Mouse (Mus musculus) lung, embryonic 14.5 days (tissue): ENCODE data around the gene Rnf166. TPM values are rescaled to one million over a fixed set of nuclear protein-coding genes. Genes with fewer than 3 reads are reported as not detected.

Experiments
- ATAC-seq: fragments of 200-750 bp; cut with Nextera tagmentation; 2 replicates; pipeline ENCODE4 v1.8.0; 2017; ENCODE audit warnings: mild to moderate bottlenecking, moderate TSS enrichment, moderate library complexity; ENCODE audit not compliant: insufficient read depth
- DNase-seq: peaks from one replicate; pipeline ENCODE4 v3.0.0-alpha.2; 2015
- H3K27ac ChIP-seq: fragments of 300-500 bp; sonication (generic); 2 replicates; pipeline ENCODE4 v1.5.1; 2014; ENCODE audit warnings: low read depth, mild to moderate bottlenecking, moderate library complexity
- H3K27me3 ChIP-seq: fragments of 300-500 bp; sonication (generic); 2 replicates; pipeline ENCODE4 v1.6.1; 2014; ENCODE audit warnings: low read length, control low read depth; ENCODE audit not compliant: insufficient read depth
- H3K36me3 ChIP-seq: fragments of 300-500 bp; sonication (generic); 2 replicates; pipeline ENCODE4 v1.6.1; 2014; ENCODE audit warnings: control low read depth; ENCODE audit not compliant: insufficient read depth
- H3K4me1 ChIP-seq: fragments of 300-500 bp; sonication (generic); 2 replicates; pipeline ENCODE4 v1.6.1; 2014; ENCODE audit warnings: antibody characterized with exemption, control low read depth; ENCODE audit not compliant: insufficient read depth
- H3K4me2 ChIP-seq: fragments of 300-500 bp; sonication (generic); 2 replicates; pipeline ENCODE4 v1.6.1; 2014; ENCODE audit warnings: mild to moderate bottlenecking
- H3K4me3 ChIP-seq: fragments of 300-500 bp; sonication (generic); 2 replicates; pipeline ENCODE4 v1.5.1; 2014; ENCODE audit warnings: low read depth, low read length
- H3K9ac ChIP-seq: fragments of 300-500 bp; sonication (generic); 2 replicates; pipeline ENCODE4 v1.6.1; 2014
- H3K9me3 ChIP-seq: fragments of 300-500 bp; sonication (generic); 2 replicates; pipeline ENCODE4 v1.6.1; 2016; ENCODE audit warnings: low read depth, low read length, control low read depth
- CTCF ChIP-seq: IDR thresholded peaks from 2 replicates; pipeline ENCODE4 v1.5.1; 2016; ENCODE audit warnings: antibody characterized with exemption, low read depth
- WGBS: fragments of 180-500 bp; shearing (Covaris S2); extraction: QIAGEN DNeasy Blood & Tissue Kit; methylation state at CpG from one replicate; pipeline ENCODE4 v1.1.7; 2014; 5-methylcytosine and 5-hydroxymethylcytosine counted together
- polyA plus RNA-seq: library from polyadenylated mRNA; unstranded; fragments of >200 nt; fragmentation: Nextera tagmentation; extraction: Ambion mirVana; gene quantifications from 2 replicates; pipeline ENCODE4 v1.2.1, GENCODE M21; 2014

The Rnf166 gene
- polyA plus RNA-seq, 1 experiment from 2014 or later = 37.2 TPM

DNA sequence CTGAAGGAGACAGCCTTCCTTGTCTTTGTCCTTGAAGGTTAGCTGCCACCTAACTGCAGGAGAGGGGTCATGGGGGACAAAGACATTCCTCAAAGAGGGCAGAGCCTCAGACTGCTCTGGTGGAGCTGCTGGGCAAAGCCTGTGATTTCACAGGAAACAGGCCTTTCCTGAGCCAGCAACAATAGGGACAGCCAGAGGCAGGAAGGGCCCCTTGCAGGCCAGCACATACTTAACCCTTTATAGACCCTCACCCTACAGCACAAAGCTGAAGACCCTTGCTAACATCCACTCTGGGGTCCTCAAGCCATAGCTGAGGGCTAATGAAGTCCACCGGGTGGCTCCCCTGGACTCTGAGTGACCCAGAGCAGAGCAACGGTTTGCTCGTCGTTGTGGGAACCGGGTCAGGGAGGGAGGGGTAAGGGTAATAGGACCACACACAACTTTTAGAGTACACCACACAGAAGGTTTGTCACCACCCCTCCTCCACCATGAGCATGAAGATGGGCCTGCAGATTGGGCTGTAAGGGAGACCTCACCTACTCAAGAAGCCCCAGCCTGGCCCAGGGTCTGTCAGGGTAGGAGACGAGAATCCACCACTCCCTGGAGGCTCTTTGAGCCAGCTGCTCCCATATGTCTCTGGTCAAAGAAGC, 41.8 kb upstream of the Rnf166 start:
- WGBS = 11% methylated on average over 6 of the region's 6 CpGs
- peak overlapping the region; percentile 29 for H3K9ac ChIP-seq
- ATAC-seq = peak; percentile 79

DNA sequence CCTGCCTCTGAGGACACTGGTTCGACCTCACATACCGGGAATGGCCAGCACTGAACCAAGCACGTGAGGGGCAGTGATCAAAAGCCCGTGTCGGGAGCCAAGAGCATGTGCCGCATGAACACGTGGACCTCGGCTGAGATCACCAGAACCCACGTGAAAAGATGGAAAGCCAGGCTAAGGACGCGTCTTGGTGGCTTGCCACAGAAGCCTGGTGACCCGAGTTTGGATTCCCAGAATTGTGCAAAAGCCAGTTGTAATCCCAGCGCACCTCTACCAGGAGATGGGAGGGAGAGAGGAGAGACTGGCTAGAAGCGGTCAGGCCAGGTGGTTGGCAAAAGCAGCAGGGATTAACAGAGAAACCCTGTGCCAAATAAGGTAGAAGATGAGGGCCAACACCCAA, 39.8 kb upstream of the Rnf166 start:
- no peak for TF ChIP-seq CTCF
- Histone ChIP-seq H3K27ac (no peak overlapping the region), H3K4me3 (no peak overlapping the region), H3K9ac (no peak overlapping the region), H3K4me1 (peaks cover 21% of the 10 kb centered on the region), H3K9me3 (no peaks in the 10 kb centered on the region), H3K36me3 (peaks cover 12% of the 10 kb centered on the region; the same call in 1 of the 2 replicates), H3K4me2 (no peak overlapping the region), H3K27me3 (no peaks in the 10 kb centered on the region)
- 81% methylated on average over 14 of the region's 14 CpGs for WGBS
- no peak for ATAC-seq
- no peak for DNase-seq

More for the DNA sequence above, 41.8 kb upstream of the Rnf166 start:
- Histone ChIP-seq H3K4me3 (no peak overlapping the region), H3K36me3 (peaks cover 7% of the 10 kb centered on the region; the same call in 1 of the 2 replicates), H3K9me3 (no peaks in the 10 kb centered on the region), H3K4me2 (peak overlapping the region; percentile 35; the same call in 1 of the 2 replicates), H3K4me1 (peaks cover 21% of the 10 kb centered on the region), H3K27ac (peak overlapping the region; percentile 90), H3K27me3 (no peaks in the 10 kb centered on the region)
- TF ChIP-seq CTCF = no peak; the same call in 1 of the 2 replicates
- peak; percentile 75 for DNase-seq

DNA sequence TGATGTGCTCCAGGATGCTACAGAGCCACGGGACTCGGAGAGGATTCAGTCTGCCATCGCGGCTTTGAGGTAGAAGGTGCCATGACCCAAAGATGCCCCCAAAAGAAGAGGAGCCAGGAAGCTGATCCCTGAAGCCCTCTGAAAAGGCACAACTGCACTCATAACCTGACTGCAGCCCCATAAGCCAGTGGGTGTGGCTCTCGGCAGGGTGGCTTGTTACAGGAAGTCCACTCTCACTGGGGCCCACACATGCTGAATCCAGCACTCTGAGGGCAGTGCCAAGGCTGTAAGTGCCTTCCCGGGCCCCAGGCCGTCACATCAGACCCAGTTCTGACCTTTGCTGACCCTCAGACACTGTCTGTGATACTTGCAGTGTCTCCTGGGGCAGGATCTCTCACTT, 36.5 kb upstream of the Rnf166 start:
- Histone ChIP-seq H3K4me1 (peaks cover 8% of the 10 kb centered on the region; the same call in 1 of the 2 replicates), H3K36me3 (peaks cover 20% of the 10 kb centered on the region), H3K9ac (no peak overlapping the region), H3K27ac (peak overlapping the region; percentile 83), H3K9me3 (no peaks in the 10 kb centered on the region), H3K4me3 (no peak overlapping the region), H3K4me2 (no peak overlapping the region), H3K27me3 (no peaks in the 10 kb centered on the region)
- no peak for DNase-seq
- no peak for TF ChIP-seq CTCF
- WGBS = 68% methylated on average over 7 of the region's 7 CpGs
- no peak for ATAC-seq

DNA sequence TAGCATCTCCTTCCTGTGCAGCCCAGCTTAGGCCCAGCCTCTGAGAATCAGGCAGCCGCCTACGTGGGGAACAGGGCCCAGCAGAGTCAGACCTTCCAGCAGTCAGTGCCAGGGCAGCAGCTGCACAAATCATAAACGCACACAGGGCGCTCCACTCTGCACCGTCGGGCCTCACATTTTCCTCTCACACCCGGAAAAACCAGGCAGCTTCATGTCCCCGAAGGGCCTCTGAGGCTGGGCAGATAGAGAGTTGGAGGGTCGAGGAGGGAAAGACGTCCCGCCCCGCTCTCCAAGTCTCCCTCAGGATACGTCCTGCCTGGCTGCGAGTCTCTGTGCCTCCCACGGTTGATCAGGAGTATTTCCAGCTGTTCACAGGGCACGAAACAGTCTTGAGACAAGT, 35.7 kb upstream of the Rnf166 start:
- Histone ChIP-seq H3K4me1 (0 out of 2 replicates have a peak, but pooled peaks cover 4% of the 10 kb centered on the region), H3K27ac (peak overlapping the region; percentile 83), H3K36me3 (peaks cover 24% of the 10 kb centered on the region), H3K4me2 (no peak overlapping the region), H3K4me3 (no peak overlapping the region), H3K27me3 (no peaks in the 10 kb centered on the region), H3K9me3 (no peaks in the 10 kb centered on the region), H3K9ac (no peak overlapping the region)
- TF ChIP-seq CTCF = no peak
- DNase-seq = peak; percentile 76
- WGBS = 29% methylated on average over 16 of the region's 16 CpGs
- peak; percentile 84 for ATAC-seq

DNA sequence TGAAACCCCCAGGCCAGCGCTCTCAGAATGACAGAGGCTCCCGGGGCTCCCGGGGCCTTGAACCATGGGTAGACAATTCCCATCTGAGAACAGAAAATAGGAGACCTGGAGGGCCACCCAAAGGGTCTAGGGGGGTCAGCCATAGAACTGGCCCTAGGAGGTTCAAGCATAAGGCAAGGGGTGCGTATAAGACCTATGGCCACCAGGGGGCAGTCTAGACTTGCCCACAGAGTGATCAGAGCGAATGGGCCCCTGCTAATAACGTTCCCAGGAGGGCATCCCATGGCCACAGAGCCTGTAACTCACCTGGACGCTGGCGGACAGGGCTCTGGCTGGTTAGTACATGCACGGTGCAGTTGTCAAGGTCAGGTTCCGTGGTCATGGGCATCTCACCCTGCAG, 25.0 kb upstream of the Rnf166 start:
- peaks cover 74% of the 10 kb centered on the region for H3K36me3 ChIP-seq
- no peaks in the 10 kb centered on the region for H3K9me3 ChIP-seq
- ATAC-seq (peak; percentile 70), DNase-seq (peak; percentile 96)
- H3K4me2 ChIP-seq = no peak overlapping the region
- no peak overlapping the region for H3K9ac ChIP-seq
- no peaks in the 10 kb centered on the region for H3K27me3 ChIP-seq
- H3K4me3 ChIP-seq = no peak overlapping the region
- H3K4me1 ChIP-seq = no peaks in the 10 kb centered on the region
- whole genome bisulfite sequencing = 36% methylated on average over 10 of the region's 10 CpGs
- TF ChIP-seq CTCF = peak; percentile 97
- H3K27ac ChIP-seq = no peak overlapping the region

DNA sequence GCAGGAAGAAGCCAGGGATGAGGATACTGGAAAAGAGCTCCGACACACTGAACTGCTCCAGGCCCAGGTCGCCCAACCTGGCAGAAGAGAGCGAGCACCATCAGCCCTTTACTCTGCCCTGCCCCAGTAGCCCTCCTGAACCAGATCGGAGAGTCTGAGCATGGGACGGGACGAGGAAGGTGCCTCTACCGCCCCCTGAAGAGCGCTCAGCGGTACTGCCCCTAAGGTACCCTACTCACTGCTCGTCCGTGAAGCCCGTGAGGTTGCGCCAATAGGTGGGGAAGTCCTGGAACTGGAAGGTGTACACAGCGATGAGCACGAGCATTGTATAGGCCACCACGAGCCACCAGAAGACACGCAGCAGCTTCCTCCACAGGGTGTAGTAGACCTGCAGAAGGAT, 22.0 kb upstream of the Rnf166 start:
- Histone ChIP-seq H3K4me3 (no peak overlapping the region), H3K4me1 (no peaks in the 10 kb centered on the region), H3K27me3 (no peaks in the 10 kb centered on the region), H3K9ac (no peak overlapping the region), H3K27ac (peak overlapping the region; percentile 33; the same call in 1 of the 2 replicates), H3K36me3 (peaks cover 87% of the 10 kb centered on the region), H3K9me3 (no peaks in the 10 kb centered on the region), H3K4me2 (no peak overlapping the region)
- DNase-seq = no peak
- TF ChIP-seq CTCF = peak; percentile 64
- no peak for ATAC-seq
- WGBS = 57% methylated on average over 17 of the region's 17 CpGs

DNA sequence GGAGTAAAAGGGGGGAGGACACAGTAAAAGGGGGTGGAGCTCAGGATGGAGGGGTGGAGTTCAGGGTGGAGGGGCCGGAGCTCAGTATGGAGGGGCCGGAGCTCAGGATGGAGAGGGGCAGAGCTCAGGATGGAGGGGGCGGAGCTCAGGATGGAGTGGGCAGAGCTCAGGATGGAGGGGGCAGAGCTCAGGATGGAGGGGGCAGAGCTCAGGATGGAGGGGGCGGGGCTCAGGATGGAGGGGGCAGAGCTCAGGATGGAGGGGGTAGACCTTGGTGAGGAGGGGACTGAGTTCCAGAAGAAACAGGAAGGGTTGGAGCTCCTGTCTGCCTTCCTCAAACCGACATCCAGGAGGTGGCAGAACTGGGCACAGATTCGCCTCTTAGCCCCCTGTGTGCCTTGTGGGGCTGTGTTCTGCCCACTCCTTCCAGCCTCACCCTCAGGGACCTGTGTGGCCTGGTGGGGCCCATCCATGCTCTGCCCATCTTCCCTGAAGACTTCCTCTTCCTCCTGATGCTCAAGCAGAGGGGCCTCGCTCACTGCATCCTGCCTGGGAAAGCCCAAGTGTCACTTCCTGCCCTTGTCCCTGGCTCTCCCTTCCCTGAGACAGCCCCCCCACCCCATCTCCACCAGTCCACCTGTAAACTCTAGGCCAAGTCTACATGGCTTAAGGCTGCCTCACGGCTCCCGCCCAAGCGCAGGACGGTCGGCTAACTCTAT, 21.3 kb upstream of the Rnf166 start:
- Histone ChIP-seq H3K9me3 (no peaks in the 10 kb centered on the region), H3K27ac (peak overlapping the region; percentile 33; the same call in 1 of the 2 replicates), H3K36me3 (peaks cover 92% of the 10 kb centered on the region), H3K4me3 (no peak overlapping the region), H3K27me3 (no peaks in the 10 kb centered on the region), H3K4me1 (no peaks in the 10 kb centered on the region), H3K9ac (no peak overlapping the region), H3K4me2 (no peak overlapping the region)
- no peak; the same call in 1 of the 2 replicates for ATAC-seq
- DNase-seq = peak; percentile 35
- 79% methylated on average over 12 of the region's 12 CpGs for WGBS
- no peak for TF ChIP-seq CTCF
